Mouse (Mus musculus): ENCODE data around the gene Rbm8a. TPM values are rescaled to one million over a fixed set of nuclear protein-coding genes. Genes with fewer than 3 reads are reported as not detected.
A peak's percentile ranks its signal among the peaks of the same experiment; 100 is the strongest.
"Not testable (repeated sequence)": the region's sequence is repeated elsewhere in the genome, so short reads cannot be mapped to it uniquely, and the experiment has no call there.

Gene Rbm8a
- total RNA-seq, 2 experiments from 2014 or later = 19.9 to 29.7 TPM

GRCm38 (mm10) chr3:96665732-96666363 is 36.1 kb downstream of the Rbm8a start:
- DNase-seq; intact Hi-C loops (cut with DNase I): not testable (repeated sequence)

GRCm38 (mm10) chr3:96666916-96667315 is 37.2 kb downstream of the Rbm8a start:
- no peak for DNase-seq
- intact Hi-C loops (cut with DNase I) = no loop called here

- no peak for DNase-seq
- intact Hi-C loops (cut with DNase I) = no loop called here
Observed at GRCm38 (mm10) chr3:96667316-96667715, 37.6 kb downstream of the Rbm8a start.

DNA sequence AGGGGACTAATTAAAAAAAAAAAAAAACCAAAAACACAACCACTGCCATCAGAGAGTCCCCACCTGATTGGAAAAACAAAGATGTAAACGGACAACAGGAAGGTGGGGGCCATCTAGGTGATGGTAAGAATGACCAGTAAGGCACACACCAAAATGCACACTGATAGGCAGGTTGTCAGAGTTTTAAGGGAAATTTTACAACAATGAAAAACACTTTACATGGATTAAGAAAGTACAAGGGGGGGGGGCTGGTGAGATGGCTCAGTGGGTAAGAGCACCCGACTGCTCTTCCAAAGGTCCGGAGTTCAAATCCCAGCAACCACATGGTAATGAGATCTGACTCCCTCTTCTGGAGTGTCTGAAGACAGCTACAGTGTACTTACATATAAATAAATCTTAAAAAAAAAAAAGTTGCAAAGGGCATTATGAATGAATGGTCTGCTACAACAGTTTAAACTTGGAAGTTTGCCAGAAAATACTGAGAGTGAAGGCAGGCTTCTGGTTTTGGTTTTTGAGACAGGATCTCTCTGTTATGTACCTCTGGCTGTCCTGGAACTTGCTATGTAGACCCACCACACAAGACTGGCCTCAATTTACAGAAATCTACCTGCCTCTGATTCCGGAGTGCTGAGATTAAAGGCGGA is 38.8 kb downstream of the Rbm8a start:
- intact Hi-C loops (cut with DNase I) = no loop called here
- no peak for DNase-seq

- DNase-seq = peak; percentile 68 to 73
- intact Hi-C loops (cut with DNase I) = no loop called here
Observed at GRCm38 (mm10) chr3:96669727-96670468, 40.2 kb downstream of the Rbm8a start, which contains the start of gene Ankrd35. Ankrd35 (plus strand) TSS chr3:96670131.

- intact Hi-C loops (cut with DNase I) = no loop called here
- DNase-seq = no peak
Observed at GRCm38 (mm10) chr3:96671519-96671918, 41.8 kb downstream of the Rbm8a start.

DNA sequence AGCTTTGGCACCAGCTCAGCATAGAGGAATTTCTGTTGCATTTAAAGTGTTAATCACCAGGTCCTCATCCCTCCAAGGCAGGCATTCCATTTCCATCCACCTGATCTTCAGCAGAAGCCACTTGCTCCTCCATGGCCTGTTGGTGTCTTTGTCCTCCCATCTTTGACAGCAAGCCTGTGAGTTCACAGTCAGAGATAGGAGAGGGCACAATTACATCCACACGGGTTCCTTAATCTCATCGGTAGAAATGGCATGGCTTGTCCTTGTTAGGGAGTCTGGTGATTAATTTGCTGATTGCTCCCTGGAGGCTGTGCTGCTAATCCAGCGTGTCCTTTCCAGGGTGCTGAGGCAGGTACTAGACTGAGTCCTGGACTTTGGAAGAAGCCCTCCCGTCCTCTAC is 43.8 kb downstream of the Rbm8a start:
- no peak for DNase-seq
- intact Hi-C loops (cut with DNase I) = no loop called here

- intact Hi-C loops (cut with DNase I) = no loop called here
- DNase-seq = no peak
Observed at GRCm38 (mm10) chr3:96674442-96674841, 44.7 kb downstream of the Rbm8a start.

- intact Hi-C loops (cut with DNase I) = no loop called here
- DNase-seq = no peak
Observed at GRCm38 (mm10) chr3:96675171-96675570, 45.4 kb downstream of the Rbm8a start.

- intact Hi-C loops (cut with DNase I) = no loop called here
- DNase-seq = no peak
Observed at GRCm38 (mm10) chr3:96675690-96676089, 46.0 kb downstream of the Rbm8a start.

GRCm38 (mm10) chr3:96678456-96678855 is 48.7 kb downstream of the Rbm8a start:
- DNase-seq = no peak
- intact Hi-C loops (cut with DNase I) = no loop called here

DNA sequence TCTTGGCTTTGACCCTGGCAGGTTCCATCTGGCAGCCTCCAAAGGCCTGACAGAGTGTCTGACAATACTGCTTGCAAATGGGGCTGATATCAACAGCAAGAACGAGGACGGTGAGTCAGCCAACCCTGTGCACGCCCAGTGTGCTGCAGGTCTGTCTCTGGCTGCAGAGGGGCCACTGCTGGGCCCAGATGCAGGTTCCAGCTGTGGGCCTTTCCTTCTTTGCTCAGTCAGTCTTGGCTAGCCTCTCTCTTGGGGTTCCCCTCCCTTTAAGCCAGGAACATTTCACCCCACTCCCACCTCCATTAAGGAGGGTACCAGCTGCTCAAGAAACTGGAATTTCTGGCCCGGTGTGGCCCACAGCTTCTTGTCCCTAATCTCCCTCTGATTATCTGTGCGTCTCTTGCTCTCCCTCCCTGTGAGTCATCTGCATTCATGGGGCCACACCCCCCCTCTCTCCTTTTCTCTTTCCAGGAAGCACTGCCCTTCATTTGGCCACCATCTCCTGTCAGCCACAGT is 49.5 kb downstream of the Rbm8a start:
- no peak for DNase-seq
- intact Hi-C loops (cut with DNase I) = no loop called here

DNA sequence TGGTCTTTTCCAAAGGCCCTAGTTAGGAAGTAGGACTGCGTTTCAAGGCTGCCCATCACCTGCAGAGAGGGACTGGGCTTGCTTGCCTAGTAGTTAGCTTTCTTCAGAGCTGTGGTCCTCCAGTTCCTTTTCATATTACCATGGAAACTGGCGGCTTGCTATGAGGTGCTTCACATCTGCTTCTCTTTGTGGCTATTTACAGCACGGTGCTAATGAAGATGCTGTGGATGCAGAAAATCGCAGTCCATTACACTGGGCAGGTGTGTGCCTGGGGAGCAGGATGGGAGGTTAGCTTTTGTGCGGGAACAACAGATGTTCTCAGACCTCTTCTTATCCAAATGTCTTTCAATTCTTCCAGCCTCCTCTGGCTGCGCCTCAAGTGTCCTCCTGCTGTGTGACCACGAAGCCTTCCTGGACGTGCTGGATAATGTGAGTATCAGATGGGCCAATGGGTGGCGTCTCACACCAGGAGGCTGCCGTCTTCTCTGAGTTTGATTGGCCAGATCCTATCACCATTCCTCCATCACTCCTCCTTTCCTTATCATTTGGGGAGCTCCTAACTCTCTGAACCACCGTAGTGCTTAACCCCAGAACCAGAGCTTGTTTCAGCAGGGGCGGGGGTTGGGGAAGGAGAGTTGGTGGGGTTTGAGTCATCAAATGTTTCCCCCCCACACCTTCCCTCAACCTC is 50.7 kb downstream of the Rbm8a start:
- DNase-seq = no peak
- intact Hi-C loops (cut with DNase I) = no loop called here

Other genes with a start within 250 kb of the Rbm8a start
- not detected for gene BC107364, start 177.6 kb upstream of the Rbm8a start, total RNA-seq (2021)
- 100 to 1,000 TPM; 612 to 621 TPM for gene Hfe2, start 104.8 kb upstream of the Rbm8a start, total RNA-seq (2021)
- 100 to 1,000 TPM; 572 to 620 TPM for gene Txnip, start 72.0 kb upstream of the Rbm8a start, total RNA-seq (2021)
- 1 to 10 TPM; 1.4 to 2.4 TPM for gene Gm16253, start 52.9 kb upstream of the Rbm8a start, total RNA-seq (2021)
- gene Polr3gl, start 35.8 kb upstream of the Rbm8a start, total RNA-seq (2021) = 10 to 100 TPM; 36.7 to 41.4 TPM
- gene Ankrd34a, start 33.3 kb upstream of the Rbm8a start, total RNA-seq (2021) = under 1 TPM; 0.59 to 0.92 TPM
- 1 to 10 TPM; 5.5 to 6.3 TPM for gene Lix1l, start 28.8 kb upstream of the Rbm8a start, total RNA-seq (2021)
- 10 to 100 TPM; 20.0 to 25.5 TPM for gene Pex11b, start 5.4 kb downstream of the Rbm8a start, total RNA-seq (2021)
- gene Gm42957, start 5.5 kb downstream of the Rbm8a start, total RNA-seq (2021) = under 1 TPM in 1 of 2 experiments, not detected in 1; 0.20 TPM
- 1 to 10 TPM in 1 of 2 experiments, under 1 TPM in 1; 0.84 to 1.2 TPM for gene Itga10, start 15.7 kb downstream of the Rbm8a start, total RNA-seq (2021)
- under 1 TPM; 0.35 to 0.92 TPM for gene Ankrd35, start 40.2 kb downstream of the Rbm8a start, total RNA-seq (2021)
- 1 to 10 TPM; 6.5 to 7.3 TPM for gene Pias3, start 66.5 kb downstream of the Rbm8a start, total RNA-seq (2021)
- gene Nudt17, start 78.6 kb downstream of the Rbm8a start, total RNA-seq (2021) = 1 to 10 TPM in 1 of 2 experiments, under 1 TPM in 1; 0.42 to 1.1 TPM
- 10 to 100 TPM; 18.1 to 19.9 TPM for gene Polr3c, start 97.7 kb downstream of the Rbm8a start, total RNA-seq (2021)
- gene Rnf115, start 97.7 kb downstream of the Rbm8a start, total RNA-seq (2021) = 10 to 100 TPM; 76.2 to 86.5 TPM
- not detected for gene Pdzk1, start 199.4 kb downstream of the Rbm8a start, total RNA-seq (2021)
- gene Cd160, start 199.4 kb downstream of the Rbm8a start, total RNA-seq (2021) = not detected

Measured in gastrocnemius, postnatal 36 days (tissue).